Mouse (Mus musculus) lung, postnatal 0 days (tissue): ENCODE data around the gene Kank1. TPM values are rescaled to one million over a fixed set of nuclear protein-coding genes. Genes with fewer than 3 reads are reported as not detected.

Source experiments
- ATAC-seq: fragments of 200-750 bp; cut with Nextera tagmentation; 2 replicates; pipeline ENCODE4 v1.8.0; 2017; ENCODE audit warnings: moderate library complexity
- DNase-seq: peaks from one replicate; pipeline ENCODE4 v3.0.0-alpha.2; 2016; ENCODE audit warnings: low spot score
- H3K27ac ChIP-seq: fragments of 300-500 bp; sonication (generic); 2 replicates; pipeline ENCODE4 v1.5.1; 2014; ENCODE audit warnings: antibody characterized with exemption, mild to moderate bottlenecking, low read length, mixed read lengths
- H3K27me3 ChIP-seq: fragments of 300-500 bp; sonication (generic); replicated peaks from 2 replicates; pipeline ENCODE4 v1.6.1; 2014; ENCODE audit warnings: low read length, mixed read lengths; ENCODE audit not compliant: insufficient read depth
- H3K36me3 ChIP-seq: fragments of 300-500 bp; sonication (generic); 2 replicates; pipeline ENCODE4 v1.6.1; 2014; ENCODE audit warnings: low read length, mixed read lengths; ENCODE audit not compliant: insufficient read depth
- H3K4me1 ChIP-seq: fragments of 300-500 bp; sonication (generic); 2 replicates; pipeline ENCODE4 v1.6.1; 2014; ENCODE audit warnings: antibody characterized with exemption, low read depth, low read length, mixed read lengths; ENCODE audit not compliant: insufficient read depth
- H3K4me2 ChIP-seq: fragments of 300-500 bp; sonication (generic); replicated peaks from 2 replicates; pipeline ENCODE4 v1.6.1; 2014; ENCODE audit warnings: low read depth, mild to moderate bottlenecking, low read length, moderate library complexity, mixed read lengths
- H3K4me3 ChIP-seq: fragments of 300-500 bp; sonication (generic); 2 replicates; pipeline ENCODE4 v1.5.1; 2014; ENCODE audit warnings: low read depth, low read length
- H3K9ac ChIP-seq: fragments of 300-500 bp; sonication (generic); replicated peaks from 2 replicates; pipeline ENCODE4 v1.6.1; 2014; ENCODE audit warnings: low read depth, mild to moderate bottlenecking
- H3K9me3 ChIP-seq: fragments of 300-500 bp; sonication (generic); 2 replicates; pipeline ENCODE4 v1.6.1; 2016; ENCODE audit warnings: low read length, mixed read lengths
- CTCF ChIP-seq: IDR thresholded peaks from 2 replicates; pipeline ENCODE4 v1.5.1; 2016; ENCODE audit warnings: antibody characterized with exemption, mild to moderate bottlenecking
- EP300 ChIP-seq: IDR thresholded peaks from 2 replicates; pipeline ENCODE4 v1.6.1; 2016; ENCODE audit warnings: antibody characterized with exemption, mild to moderate bottlenecking, control low read depth
- WGBS: fragments of 180-500 bp; shearing (Covaris S2); extraction: QIAGEN DNeasy Blood & Tissue Kit; methylation state at CpG from one replicate; pipeline ENCODE4 v1.1.7; 2014; 5-methylcytosine and 5-hydroxymethylcytosine counted together
- polyA plus RNA-seq: library from polyadenylated mRNA; unstranded; fragments of >200 nt; fragmentation: Nextera tagmentation; extraction: Ambion mirVana; gene quantifications from 2 replicates; pipeline ENCODE4 v1.2.1, GENCODE M21; 2015

Kank1 gene
- 6.9 and 10.2 TPM in 2 replicates for polyA plus RNA-seq

GRCm38 (mm10) chr19:25236596-25237491 is at the start of gene Kank1:
Gene Kank1, plus strand, starts transcription at chr19:25236975.
- peak within 1 kb of the TSS; percentile 57 for H3K4me3 ChIP-seq
- 2% methylated on average over 74 of the region's 76 CpGs for WGBS
- peak; percentile 86 for ATAC-seq

DNA sequence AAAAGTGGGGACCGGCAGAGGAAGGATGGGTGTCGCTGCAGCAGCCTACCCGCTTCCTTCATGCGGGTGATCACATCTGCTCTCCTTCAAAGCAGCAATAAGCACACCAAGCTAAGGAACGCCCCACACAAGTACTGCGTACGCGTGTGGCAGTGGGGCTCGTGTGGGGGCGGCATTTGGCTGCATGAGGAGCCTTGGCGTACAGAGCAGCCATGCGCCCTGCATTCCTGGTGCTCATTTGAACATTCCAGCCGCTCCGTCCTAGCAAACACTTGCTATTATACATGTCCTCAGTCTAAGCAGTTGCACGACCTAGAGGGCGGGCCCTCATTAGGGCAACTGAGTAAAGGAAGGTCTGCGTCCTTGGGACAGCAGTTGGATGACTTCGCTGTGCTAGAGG is 49.1 kb upstream of the Kank1 start:
- Histone ChIP-seq H3K27me3 (no peaks in the 10 kb centered on the region), H3K9ac (no peak overlapping the region), H3K36me3 (no peaks in the 10 kb centered on the region), H3K4me2 (no peak overlapping the region), H3K4me3 (no peak overlapping the region), H3K27ac (no peak overlapping the region), H3K9me3 (no peaks in the 10 kb centered on the region), H3K4me1 (0 out of 2 replicates have a peak, but pooled peaks cover 5% of the 10 kb centered on the region)
- WGBS: 57% methylated on average over 18 of the region's 18 CpGs
- DNase-seq: peak; percentile 46
- peak; percentile 62 for ATAC-seq
- no peak for TF ChIP-seq EP300
- no peak for TF ChIP-seq CTCF

More at GRCm38 (mm10) chr19:25236596-25237491, at the start of gene Kank1:
- no peak within 1 kb of the TSS for H3K27ac ChIP-seq
- no peak for TF ChIP-seq EP300
- TF ChIP-seq CTCF: peak; percentile 7; the same call in 1 of the 2 replicates
- H3K27me3 ChIP-seq: peaks cover 12% of the 10 kb centered on the region; the same call in 1 of the 2 replicates
- H3K9me3 ChIP-seq: no peaks in the 10 kb centered on the region
- no peak within 1 kb of the TSS for H3K9ac ChIP-seq
- 0 out of 2 replicates have a peak, but pooled peaks cover 5% of the 10 kb centered on the region for H3K4me1 ChIP-seq
- H3K4me2 ChIP-seq: peak within 1 kb of the TSS; percentile 93
- no peaks in the 10 kb centered on the region for H3K36me3 ChIP-seq
- DNase-seq: peak; percentile 64

DNA sequence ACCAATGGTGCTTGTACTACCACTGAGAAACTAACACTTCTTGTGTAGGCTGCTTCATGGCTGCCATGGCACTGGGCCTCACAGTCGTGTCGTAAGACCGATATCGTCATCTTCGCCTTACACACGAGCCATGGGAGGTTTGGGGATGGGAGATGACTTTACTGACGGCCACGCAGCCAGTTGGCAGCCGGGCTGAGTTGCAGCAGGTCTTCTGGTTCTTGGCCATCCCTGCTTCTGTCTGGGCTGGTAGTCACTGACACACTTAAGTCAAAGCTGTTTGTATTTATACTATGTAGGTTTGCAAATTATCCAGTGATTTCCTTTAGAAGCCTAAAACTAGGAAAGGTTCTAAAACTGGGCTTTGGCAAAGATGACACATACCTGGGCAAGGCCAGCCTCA is 43.0 kb upstream of the Kank1 start:
- ATAC-seq (no peak), DNase-seq (no peak)
- H3K4me3 ChIP-seq: no peak overlapping the region
- 94% methylated on average over 9 of the region's 9 CpGs for WGBS
- no peaks in the 10 kb centered on the region for H3K9me3 ChIP-seq
- no peaks in the 10 kb centered on the region for H3K27me3 ChIP-seq
- H3K4me1 ChIP-seq: no peaks in the 10 kb centered on the region
- TF ChIP-seq CTCF (no peak), EP300 (no peak)
- H3K36me3 ChIP-seq: no peaks in the 10 kb centered on the region
- H3K4me2 ChIP-seq: no peak overlapping the region
- no peak overlapping the region for H3K9ac ChIP-seq
- H3K27ac ChIP-seq: no peak overlapping the region

DNA sequence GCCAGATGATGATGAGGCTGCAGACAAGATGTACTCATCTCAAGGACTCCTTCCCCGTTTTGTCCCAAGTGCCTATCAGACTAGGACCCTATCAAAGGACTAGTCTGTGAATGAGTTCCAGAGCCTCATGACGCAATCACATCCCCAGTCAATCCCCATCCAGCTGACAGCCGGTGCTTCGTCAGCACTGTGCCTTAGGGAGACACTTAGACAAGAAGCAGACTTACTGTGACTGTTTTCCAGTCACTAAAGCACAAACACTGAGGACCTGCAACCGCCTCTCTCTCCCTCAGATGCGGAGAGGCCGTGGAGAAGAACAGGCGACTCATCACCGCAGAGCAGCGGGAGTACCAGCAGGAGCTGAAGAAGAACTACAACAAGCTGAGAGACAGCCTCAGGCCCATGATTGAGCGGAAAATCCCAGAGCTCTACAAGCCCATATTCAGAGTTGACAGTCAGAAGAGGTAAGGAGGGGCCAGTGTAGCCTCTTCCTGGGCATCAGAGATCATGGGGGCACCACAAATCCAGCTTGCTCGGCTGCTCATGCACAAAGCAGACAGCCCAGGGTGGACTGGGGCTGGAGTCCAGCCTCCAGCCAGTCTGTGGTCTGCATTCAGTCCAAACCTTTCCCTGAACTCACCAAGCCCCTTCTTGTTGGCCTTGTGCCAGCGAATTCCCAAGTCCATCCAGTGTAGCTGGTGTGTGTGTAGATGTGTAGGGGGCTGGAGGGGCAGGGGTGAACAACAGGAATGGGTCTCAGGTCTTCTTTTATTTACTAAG is 36.5 kb upstream of the Kank1 start:
- ATAC-seq (no peak), DNase-seq (no peak)
- H3K4me3 ChIP-seq: no peak overlapping the region
- TF ChIP-seq EP300 (no peak), CTCF (no peak)
- no peaks in the 10 kb centered on the region for H3K36me3 ChIP-seq
- H3K9ac ChIP-seq: no peak overlapping the region
- no peak overlapping the region for H3K4me2 ChIP-seq
- no peaks in the 10 kb centered on the region for H3K27me3 ChIP-seq
- no peaks in the 10 kb centered on the region for H3K9me3 ChIP-seq
- no peaks in the 10 kb centered on the region for H3K4me1 ChIP-seq
- no peak overlapping the region for H3K27ac ChIP-seq
- 71% methylated on average over 13 of the region's 13 CpGs for WGBS

DNA sequence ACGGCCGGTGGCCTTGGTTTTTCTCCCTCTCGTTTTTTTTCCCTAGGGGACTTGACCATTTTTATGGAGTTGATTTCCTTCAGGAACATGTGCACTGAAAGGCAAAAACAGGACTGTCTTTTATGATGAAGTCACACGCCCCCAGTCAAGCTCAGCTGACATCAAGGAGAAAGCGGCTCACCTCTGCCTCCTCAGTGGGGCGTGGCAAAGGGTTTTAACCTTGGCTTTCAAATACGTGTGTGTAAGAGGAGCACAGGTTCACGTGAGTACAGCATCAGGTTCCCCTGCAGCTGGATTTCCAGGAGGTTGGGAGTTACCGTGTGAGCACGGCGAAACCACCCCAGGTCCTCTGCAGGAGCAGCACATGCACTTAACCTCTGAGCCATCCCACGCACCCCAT is 33.7 kb upstream of the Kank1 start:
- DNase-seq: no peak
- no peak for ATAC-seq
- WGBS: 69% methylated on average over 12 of the region's 12 CpGs

DNA sequence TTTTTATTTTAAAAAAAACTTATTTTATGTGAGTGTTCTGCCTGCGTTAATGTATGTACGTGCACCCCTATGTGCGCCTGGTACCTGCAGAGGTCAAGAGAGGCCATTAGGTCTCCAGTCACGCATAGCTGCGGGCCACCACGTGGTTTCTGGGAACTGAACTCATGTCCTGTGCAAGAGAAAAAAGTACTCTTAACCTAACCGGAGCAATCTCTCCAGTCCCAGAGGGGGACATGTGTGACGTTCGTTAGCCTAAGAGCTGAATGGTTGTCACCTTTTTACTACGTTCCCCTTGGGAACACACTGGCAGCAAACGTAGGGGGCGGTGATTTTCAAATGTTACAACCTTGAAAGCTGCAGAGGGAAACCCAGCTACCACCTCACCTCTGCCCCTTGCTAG is 29.8 kb upstream of the Kank1 start:
- no peaks in the 10 kb centered on the region for H3K36me3 ChIP-seq
- 0 out of 2 replicates have a peak, but pooled peaks cover 3% of the 10 kb centered on the region for H3K27me3 ChIP-seq
- no peak for DNase-seq
- TF ChIP-seq EP300 (no peak), CTCF (no peak)
- H3K27ac ChIP-seq: no peak overlapping the region
- H3K9ac ChIP-seq: no peak overlapping the region
- no peaks in the 10 kb centered on the region for H3K4me1 ChIP-seq
- H3K9me3 ChIP-seq: no peaks in the 10 kb centered on the region
- H3K4me3 ChIP-seq: no peak overlapping the region
- no peak overlapping the region for H3K4me2 ChIP-seq
- no peak for ATAC-seq
- 73% methylated on average over 12 of the region's 12 CpGs for WGBS

More for the DNA sequence above, 33.7 kb upstream of the Kank1 start:
- H3K27ac ChIP-seq: no peak overlapping the region
- H3K4me3 ChIP-seq: no peak overlapping the region
- no peaks in the 10 kb centered on the region for H3K36me3 ChIP-seq
- no peaks in the 10 kb centered on the region for H3K9me3 ChIP-seq
- H3K9ac ChIP-seq: no peak overlapping the region
- H3K27me3 ChIP-seq: 0 out of 2 replicates have a peak, but pooled peaks cover 3% of the 10 kb centered on the region
- no peaks in the 10 kb centered on the region for H3K4me1 ChIP-seq
- TF ChIP-seq CTCF (no peak), EP300 (no peak)
- no peak overlapping the region for H3K4me2 ChIP-seq
